Mouse (Mus musculus) heart, postnatal 4 days (tissue): ENCODE measurements around the gene Prl3a1. TPM values are rescaled to one million over a fixed set of nuclear protein-coding genes. Genes with fewer than 3 reads are reported as not detected.

Source experiments
- DNase-seq: peaks from one replicate; pipeline ENCODE4 v3.0.0; 2021
- total RNA-seq, 2 experiments: library from RNA; stranded (reverse); gene quantifications; 2 replicates each; pipeline ENCODE4 v1.2.3; 2021

Prl3a1 gene
- total RNA-seq = not detected

DNA sequence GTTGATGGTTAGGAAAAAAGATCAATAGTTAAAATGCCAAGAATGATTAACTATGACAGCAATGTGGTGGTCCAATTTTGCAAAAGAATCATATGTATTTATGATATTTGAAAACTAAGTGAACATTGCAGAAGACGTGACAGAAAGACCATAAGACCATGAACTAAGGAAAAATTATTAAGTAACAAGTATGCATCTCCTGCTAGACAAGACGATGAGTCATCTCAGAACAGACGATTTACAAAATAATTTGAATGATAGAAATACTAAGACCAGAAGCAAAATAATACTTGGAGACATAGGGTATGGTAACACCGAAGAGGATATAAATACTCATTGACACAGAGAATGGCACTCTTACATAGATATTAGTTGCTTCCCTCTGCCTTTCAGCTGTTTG, at the start of gene Prl3a1:
Gene Prl3a1 (plus strand): TSS at position 301 of the 400 bp plus-strand sequence.
- DNase-seq = no peak

DNA sequence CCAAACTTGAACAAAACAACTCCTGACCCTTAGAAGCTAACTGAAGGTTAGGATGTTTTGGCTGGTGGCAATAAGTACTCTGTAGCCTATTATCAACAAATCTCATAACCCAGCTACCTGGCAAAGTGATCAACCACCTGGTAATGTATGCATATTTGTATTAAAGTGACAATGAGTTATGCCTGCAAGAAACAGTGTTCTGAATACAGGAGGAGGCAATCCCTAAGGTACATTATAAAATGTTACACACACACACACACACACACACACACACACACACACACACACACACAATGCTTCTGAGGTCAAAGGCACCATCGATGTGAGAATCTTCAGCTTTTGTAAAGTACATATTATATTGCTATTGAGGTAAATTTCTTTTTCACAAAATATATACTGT, 17.7 kb upstream of the Prl3a1 start, which contains the start of gene Prl3b1:
Gene Prl3b1 (plus strand): TSS at position 301 of the 400 bp plus-strand sequence.
- no peak for DNase-seq

DNA sequence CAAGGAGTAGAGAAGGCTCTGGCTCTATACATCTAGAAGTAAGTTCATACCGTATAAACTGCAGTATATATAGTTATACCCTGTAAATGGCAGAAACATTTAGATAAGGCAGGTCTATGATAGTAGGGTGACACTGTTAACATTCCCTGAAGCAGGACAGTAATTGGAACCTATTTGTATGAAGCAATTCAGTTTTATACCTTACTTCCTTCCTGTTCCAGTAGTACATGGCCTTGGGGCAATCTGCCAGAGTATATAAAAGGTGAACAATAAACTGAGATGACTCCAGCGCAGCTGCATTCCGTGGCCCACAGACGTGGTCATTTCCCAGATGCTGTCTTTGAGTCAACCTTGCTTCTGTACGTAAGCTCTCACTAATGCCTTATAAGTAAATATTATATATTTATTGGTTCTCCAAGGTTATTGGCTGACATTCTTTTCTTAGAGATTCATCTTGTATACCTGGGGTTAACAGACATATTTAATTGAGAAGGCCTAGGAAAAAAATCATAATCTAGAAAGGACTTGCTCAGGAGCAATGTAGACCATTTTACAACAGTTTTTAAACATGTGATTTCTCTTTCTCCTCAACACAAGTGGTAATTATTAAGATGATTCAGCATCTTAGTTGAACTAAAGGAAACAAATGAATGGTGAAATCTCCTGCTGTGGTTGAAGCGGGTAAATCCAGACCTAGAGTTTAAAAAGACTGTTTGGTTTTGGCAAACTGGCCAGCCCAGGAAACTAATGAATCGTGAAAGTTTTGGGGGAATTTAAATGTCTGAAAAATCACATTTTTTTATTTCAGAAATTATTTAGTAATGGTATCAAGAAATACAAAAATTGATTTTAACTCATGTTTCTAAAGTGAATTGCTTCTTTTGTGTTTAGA, 53.3 kb downstream of the Prl3a1 start, which contains the start of gene Prl6a1:
Gene Prl6a1 (plus strand): TSS at position 294 of the 892 bp plus-strand sequence.
- DNase-seq = no peak

Other genes starting within 250 kb of the Prl3a1 start
- gene Prl, start 201.9 kb upstream of the Prl3a1 start, total RNA-seq = not detected
- gene Prl3d1, start 165.2 kb upstream of the Prl3a1 start, total RNA-seq = not detected
- not detected for gene Prl3d2, start 137.7 kb upstream of the Prl3a1 start, total RNA-seq
- gene Prl3d3, start 102.6 kb upstream of the Prl3a1 start, total RNA-seq = not detected
- not detected for gene Prl3c1, start 62.8 kb upstream of the Prl3a1 start, total RNA-seq
- gene Prl3b1, start 17.6 kb upstream of the Prl3a1 start, total RNA-seq = not detected
- not detected for gene Prl6a1, start 53.2 kb downstream of the Prl3a1 start, total RNA-seq
- not detected for gene Prl8a2, start 86.2 kb downstream of the Prl3a1 start, total RNA-seq
- gene Prl2b1, start 131.4 kb downstream of the Prl3a1 start, total RNA-seq = not detected
- not detected for gene Prl8a6, start 179.3 kb downstream of the Prl3a1 start, total RNA-seq